Mouse (Mus musculus) CH12.LX (cell line): ENCODE data around the gene Zfp46.

Experiments
- CTCF ChIP-seq, 2 experiments: IDR thresholded peaks in 1 of 2; conservative IDR thresholded peaks in 1 of 2; 2 replicates each; pipeline ENCODE4 v1.5.1; 2011 to 2012; ENCODE audit warnings: low read depth in 2 of 2, low read length in 2 of 2, improper control_type of control experiment in 1 of 2, inconsistent platforms in 1 of 2, mild to moderate bottlenecking in 1 of 2, moderate library complexity in 1 of 2
- POLR2A ChIP-seq: IDR thresholded peaks from 2 replicates; pipeline ENCODE4 v1.6.1; 2011; ENCODE audit warnings: low read depth, mild to moderate bottlenecking, improper control_type of control experiment, low read length

- TF ChIP-seq POLR2A (no peak), CTCF (conservative IDR thresholded peaks at IDR 0.05 in 1 of 2, IDR thresholded peaks at IDR 0.05 in 1 of 2; ENCODE audit: low read depth in 2 of 2, low read length in 2 of 2) (no peak)
Observed at GRCm38 (mm10) chr4:136268912-136269311, 15.6 kb upstream of the Zfp46 start.
